Mouse (Mus musculus) CH12.LX (cell line): ENCODE measurements at regions not wholly inside any gene's neighbourhood (a gene's known extent, or its start where the extent isn't known, plus 50 kb on each side); places are given as distances from the start of the nearest gene placed in this dataset.
"Not testable (repeated sequence)": the region's sequence is repeated elsewhere in the genome, so short reads cannot be mapped to it uniquely, and the experiment has no call there.

ENCODE experiments used
- DNase-seq: peaks from one replicate; pipeline ENCODE4 v3.0.0-alpha.2; 2013; ENCODE audit errors: extremely low read depth
- H3K27ac ChIP-seq: 2 replicates; pipeline ENCODE4 v1.5.1; 2012; ENCODE audit warnings: low read depth, mild to moderate bottlenecking, control low read depth, moderate library complexity; ENCODE audit not compliant: insufficient read depth
- H3K27me3 ChIP-seq: replicated peaks from 2 replicates; pipeline ENCODE3; 2012; ENCODE audit warnings: inconsistent platforms
- H3K36me3 ChIP-seq, 2 experiments: replicated peaks in 1 of 2; 2 replicates each; pipeline versions ENCODE3 to v1.6.1; 2012; ENCODE audit warnings: inconsistent platforms in 1 of 2, low read length in 1 of 2, mild to moderate bottlenecking in 1 of 2, mixed read lengths in 1 of 2, moderate library complexity in 1 of 2; ENCODE audit not compliant: control insufficient read depth in 1 of 2, insufficient read depth in 1 of 2
- H3K4me1 ChIP-seq, 2 experiments: 2 replicates each; pipeline ENCODE4 v1.6.1; 2012; ENCODE audit warnings: inconsistent platforms in 1 of 2, moderate library complexity in 1 of 2; ENCODE audit not compliant: insufficient read depth in 2 of 2, control insufficient read depth in 1 of 2
- H3K4me2 ChIP-seq: 2 replicates; pipeline ENCODE4 v1.6.1; 2012; ENCODE audit warnings: low read depth, mild to moderate bottlenecking, control low read depth; ENCODE audit not compliant: poor library complexity, insufficient read depth, severe bottlenecking
- H3K4me3 ChIP-seq, 3 experiments: fragments of 150-350 bp in 1 of 3; sonication (generic) in 1 of 3; replicated peaks in 1 of 3; 2 replicates each; pipeline versions ENCODE3 to v1.5.1; 2011 to 2012; ENCODE audit warnings: low read depth in 2 of 3, low read length in 2 of 3, mild to moderate bottlenecking in 2 of 3, moderate library complexity in 2 of 3, control low read depth in 1 of 3, improper control_type of control experiment in 1 of 3, inconsistent platforms in 1 of 3, mixed read lengths in 1 of 3; ENCODE audit not compliant: poor library complexity in 1 of 3
- H3K79me2 ChIP-seq: replicated peaks from 2 replicates; pipeline ENCODE4 v1.6.1; 2012; ENCODE audit warnings: mild to moderate bottlenecking, moderate library complexity; ENCODE audit not compliant: control insufficient read depth, poor library complexity, insufficient read depth, severe bottlenecking; ENCODE audit errors: extremely low read depth
- H3K9ac ChIP-seq: 2 replicates; pipeline ENCODE4 v1.6.1; 2012; ENCODE audit warnings: low read depth, mild to moderate bottlenecking, control low read depth, moderate library complexity; ENCODE audit not compliant: insufficient read depth
- H3K9me3 ChIP-seq: replicated peaks from 2 replicates; pipeline ENCODE3; 2012; ENCODE audit warnings: low read length, inconsistent platforms, mixed read lengths
- EP300 ChIP-seq: IDR thresholded peaks from 2 replicates; pipeline ENCODE4 v1.6.1; 2011; ENCODE audit warnings: low read length, improper control_type of control experiment
- JUND ChIP-seq: conservative IDR thresholded peaks from 2 replicates; pipeline ENCODE4 v1.6.1; 2011; ENCODE audit warnings: low read depth, low read length, improper control_type of control experiment
- dilution Hi-C: fragments of 300-500 bp; cut with MboI; formaldehyde crosslinking; loops from 2 replicates; pipeline ENCODE4 v1.14.3; 2020; ENCODE audit warnings: low sequenced_read_pairs; ENCODE audit not compliant: extremely low pct_unique_long_range_greater_than_20kb, extremely low pct_ligation_motif_present
- in situ Hi-C: fragments of 300-500 bp; cut with MboI; formaldehyde crosslinking; loops from 3 replicates; pipeline ENCODE4 v1.14.3; 2019; ENCODE audit warnings: low sequenced_read_pairs, low pct_ligation_motif_present, low pct_unique_long_range_greater_than_20kb, mixed read lengths

- TF ChIP-seq EP300 (peak; percentile 28; the same call in 1 of the 2 replicates), JUND (0 out of 2 replicates have a peak, but pooled peaks have one; percentile 9)
- TF ChIP-seq, all 38 proteins: peak for 2; not testable (repeated sequence) for 36
- H3K4me2 ChIP-seq, dilution Hi-C loops, H3K9ac ChIP-seq, H3K27me3 ChIP-seq, DNase-seq, H3K4me1 ChIP-seq, H3K36me3 ChIP-seq, H3K4me3 ChIP-seq, H3K79me2 ChIP-seq, H3K27ac ChIP-seq, in situ Hi-C loops, H3K9me3 ChIP-seq: not testable (repeated sequence)
Measured at GRCm38 (mm10) chr1:85462121-85462520, 113.4 kb upstream of the G530012D18Rik start.

DNA sequence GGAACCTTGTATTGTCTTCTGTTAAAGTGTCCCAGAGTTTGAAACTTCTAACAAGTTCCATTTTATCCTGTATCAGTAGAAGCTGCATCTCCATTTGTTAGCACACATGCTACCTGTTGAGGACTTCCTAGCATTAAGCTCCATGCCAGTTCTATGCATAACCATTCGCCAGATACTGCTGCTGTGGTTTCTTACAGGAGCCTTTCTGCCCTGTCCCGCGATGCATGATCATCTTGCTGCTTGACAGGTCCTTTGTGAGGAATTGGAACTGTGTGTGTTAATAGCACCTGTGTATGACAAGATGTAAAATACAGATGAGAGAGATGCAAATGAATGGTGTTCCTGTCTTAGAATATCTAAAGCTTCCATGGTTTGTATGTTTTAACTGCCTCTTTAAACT is 96.4 kb upstream of the G530012D18Rik start:
- H3K4me1 ChIP-seq, dilution Hi-C loops: not testable (repeated sequence)

GRCm38 (mm10) chr1:85484985-85485384 is 90.5 kb upstream of the G530012D18Rik start:
- in situ Hi-C loops, H3K4me3 ChIP-seq, H3K27me3 ChIP-seq, H3K4me1 ChIP-seq, H3K9me3 ChIP-seq, DNase-seq, H3K36me3 ChIP-seq, dilution Hi-C loops, H3K9ac ChIP-seq, H3K27ac ChIP-seq, H3K4me2 ChIP-seq, H3K79me2 ChIP-seq: not testable (repeated sequence)

More for the DNA sequence above, 96.4 kb upstream of the G530012D18Rik start:
- H3K27ac ChIP-seq, in situ Hi-C loops, H3K27me3 ChIP-seq, H3K79me2 ChIP-seq, H3K9ac ChIP-seq, H3K9me3 ChIP-seq, DNase-seq, H3K4me2 ChIP-seq, H3K4me3 ChIP-seq, H3K36me3 ChIP-seq: not testable (repeated sequence)

DNA sequence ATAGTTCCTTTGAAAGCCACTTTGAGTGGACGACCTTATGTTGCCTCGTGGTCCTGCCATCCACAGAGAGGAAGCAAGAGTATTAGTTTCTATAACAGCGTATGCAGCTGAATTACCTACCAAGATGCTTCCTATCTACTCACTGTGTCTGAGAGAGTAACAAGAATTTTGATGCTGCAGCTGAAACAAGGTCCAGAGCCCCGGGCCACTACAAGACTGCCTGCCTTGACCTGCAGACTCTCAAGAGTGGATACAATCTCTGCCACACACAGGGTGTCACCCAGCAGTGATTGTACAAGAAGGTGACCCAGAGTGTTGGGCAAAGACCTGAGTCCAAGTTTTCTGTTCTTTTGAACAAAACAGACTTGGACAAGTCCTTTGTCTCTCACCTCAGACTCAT is 75.5 kb upstream of the G530012D18Rik start:
- H3K79me2 ChIP-seq, H3K36me3 ChIP-seq, in situ Hi-C loops, H3K27ac ChIP-seq, H3K9ac ChIP-seq, dilution Hi-C loops, H3K4me2 ChIP-seq, H3K27me3 ChIP-seq, H3K4me1 ChIP-seq, DNase-seq, H3K9me3 ChIP-seq, H3K4me3 ChIP-seq: not testable (repeated sequence)

- H3K4me3 ChIP-seq, H3K27ac ChIP-seq, H3K4me2 ChIP-seq, DNase-seq, H3K36me3 ChIP-seq, H3K9ac ChIP-seq, H3K79me2 ChIP-seq, H3K9me3 ChIP-seq, in situ Hi-C loops, H3K4me1 ChIP-seq, dilution Hi-C loops, H3K27me3 ChIP-seq: not testable (repeated sequence)
Measured at GRCm38 (mm10) chr1:85501278-85501677, 74.2 kb upstream of the G530012D18Rik start.
